Mouse (Mus musculus): ENCODE results near the gene Olfr381. TPM values are rescaled to one million over a fixed set of nuclear protein-coding genes. Genes with fewer than 3 reads are reported as not detected.
"Not testable (repeated sequence)": the region's sequence is repeated elsewhere in the genome, so short reads cannot be mapped to it uniquely, and the experiment has no call there.

Gene Olfr381
- polyA plus RNA-seq (2014; fragmentation: Nextera tagmentation; extraction: Ambion mirVana) = not detected in 2 replicates

DNA sequence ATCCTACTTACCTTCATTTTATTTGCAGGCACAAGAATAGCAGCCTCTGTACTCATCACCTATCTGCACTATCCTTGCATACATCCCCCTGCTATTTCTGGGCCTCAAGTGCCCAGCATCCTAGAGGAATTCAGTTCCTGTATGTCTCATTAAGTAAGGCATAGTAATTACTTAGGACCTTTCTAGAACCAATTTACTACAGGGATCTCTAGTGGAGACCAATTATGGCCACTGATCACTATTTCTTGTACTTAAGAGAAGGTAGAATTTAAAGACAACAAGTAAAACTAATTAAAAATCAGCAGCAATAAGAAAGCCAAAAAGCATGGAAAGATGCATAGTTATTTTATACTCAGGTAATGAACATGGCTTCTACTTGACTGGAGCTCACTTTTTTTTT, at the start of gene Olfr381:
Olfr381 (minus strand) TSS at position 101 of the 400 bp plus-strand sequence.
- ATAC-seq (ENCODE audit: low read depth) (no peak), DNase-seq (ENCODE audit: low spot score) (no peak)
- H3K9me3 ChIP-seq (ENCODE audit: control insufficient read depth, low read length) = no peaks in the 10 kb centered on the region
- no peaks in the 10 kb centered on the region for H3K27me3 ChIP-seq (replicated peaks; ENCODE audit: control insufficient read depth, insufficient read depth, low read length)
- H3K4me2 ChIP-seq (ENCODE audit: low read depth, low read length) = no peak within 1 kb of the TSS
- H3K4me3 ChIP-seq (ENCODE audit: low read depth, low read length) = no peak within 1 kb of the TSS
- no peaks in the 10 kb centered on the region for H3K36me3 ChIP-seq (ENCODE audit: control insufficient read depth, insufficient read depth, low read length)
- no peak within 1 kb of the TSS for H3K9ac ChIP-seq (ENCODE audit: low read depth, low read length)
- no peak within 1 kb of the TSS for H3K27ac ChIP-seq (replicated peaks; ENCODE audit: low read depth, low read length)
- H3K4me1 ChIP-seq (ENCODE audit: control insufficient read depth, insufficient read depth, low read length) = no peaks in the 10 kb centered on the region

DNA sequence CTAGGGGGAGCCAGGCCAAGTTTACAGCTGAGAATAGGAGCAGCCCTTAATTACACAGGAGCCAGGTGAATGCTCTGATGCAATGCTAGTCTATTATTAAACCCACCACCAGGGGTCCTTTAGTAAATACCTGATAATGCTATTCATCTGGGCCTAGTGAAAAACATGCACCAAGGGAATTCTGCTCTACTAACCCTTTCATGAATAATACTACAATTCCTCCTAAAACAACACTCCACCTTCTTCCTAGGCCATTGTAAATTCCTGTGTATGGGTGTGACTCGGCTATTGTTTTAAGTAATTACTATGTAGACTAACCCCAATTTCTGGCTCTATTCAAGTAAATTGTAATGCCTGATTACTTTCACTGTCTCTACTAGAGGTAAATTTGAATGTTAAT, 37.6 kb upstream of the Olfr381 start:
- not testable (repeated sequence) for H3K27ac ChIP-seq (replicated peaks; ENCODE audit: low read depth, low read length); H3K9ac ChIP-seq (ENCODE audit: low read depth, low read length); ATAC-seq (ENCODE audit: low read depth); H3K36me3 ChIP-seq (ENCODE audit: control insufficient read depth, insufficient read depth, low read length); H3K4me2 ChIP-seq (ENCODE audit: low read depth, low read length); H3K27me3 ChIP-seq (replicated peaks; ENCODE audit: control insufficient read depth, insufficient read depth, low read length); H3K4me3 ChIP-seq (ENCODE audit: low read depth, low read length); DNase-seq (ENCODE audit: low spot score); H3K9me3 ChIP-seq (ENCODE audit: control insufficient read depth, low read length); H3K4me1 ChIP-seq (ENCODE audit: control insufficient read depth, insufficient read depth, low read length)
- WGBS = 84% methylated on average over 1 of the region's 1 CpGs

DNA sequence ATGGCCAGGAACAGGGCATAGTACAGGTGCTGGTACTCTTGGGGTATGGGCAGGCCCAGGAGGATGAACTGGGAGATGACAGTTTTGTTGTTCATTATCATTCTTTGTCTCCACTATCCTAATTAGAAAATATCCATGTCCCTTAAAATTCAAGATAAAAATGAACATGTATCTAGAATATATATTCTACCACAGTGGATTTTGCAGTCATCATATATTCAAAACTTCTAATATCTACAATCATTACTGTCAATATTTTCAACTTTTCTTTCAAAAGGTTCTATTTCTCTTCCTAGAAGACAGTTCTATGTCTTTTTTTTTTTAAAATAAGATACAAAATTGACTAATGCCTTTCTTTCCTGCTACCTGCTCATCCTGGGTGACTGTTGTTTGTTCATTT, 25.7 kb upstream of the Olfr381 start, which contains the start of gene Olfr382:
Olfr382 (minus strand) TSS at position 101 of the 400 bp plus-strand sequence.
- no peak within 1 kb of the TSS for H3K4me2 ChIP-seq (ENCODE audit: low read depth, low read length)
- 0 out of 2 replicates have a peak, but pooled peaks cover 18% of the 10 kb centered on the region for H3K9me3 ChIP-seq (ENCODE audit: control insufficient read depth, low read length)
- no peak within 1 kb of the TSS for H3K9ac ChIP-seq (ENCODE audit: low read depth, low read length)
- H3K27ac ChIP-seq (replicated peaks; ENCODE audit: low read depth, low read length) = no peak within 1 kb of the TSS
- H3K36me3 ChIP-seq (ENCODE audit: control insufficient read depth, insufficient read depth, low read length) = no peaks in the 10 kb centered on the region
- H3K4me3 ChIP-seq (ENCODE audit: low read depth, low read length) = no peak within 1 kb of the TSS
- no peak for ATAC-seq (ENCODE audit: low read depth)
- no peaks in the 10 kb centered on the region for H3K4me1 ChIP-seq (ENCODE audit: control insufficient read depth, insufficient read depth, low read length)
- H3K27me3 ChIP-seq (replicated peaks; ENCODE audit: control insufficient read depth, insufficient read depth, low read length) = no peaks in the 10 kb centered on the region
- DNase-seq (ENCODE audit: low spot score) = no peak

DNA sequence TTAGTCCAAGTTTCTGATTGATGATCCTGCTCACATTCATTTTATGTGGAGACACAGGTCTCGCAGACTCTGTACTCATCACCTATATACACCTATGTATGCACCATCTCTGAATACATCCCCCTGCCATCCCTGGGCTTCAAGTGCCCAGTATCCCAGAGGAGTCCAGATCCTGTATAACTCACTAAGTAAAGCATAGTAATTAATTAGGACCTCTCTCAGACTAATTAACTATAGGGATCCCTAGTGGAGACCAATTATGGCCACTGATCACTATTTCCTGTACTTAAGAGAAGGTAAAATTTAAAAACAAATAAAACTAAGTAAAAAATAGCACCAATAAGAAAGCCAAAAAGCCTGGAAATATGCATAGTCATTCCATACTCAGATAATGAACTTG, 34.0 kb downstream of the Olfr381 start, which contains the start of gene Olfr380:
Olfr380 (minus strand) TSS at position 101 of the 400 bp plus-strand sequence.
- 97% methylated on average over 1 of the region's 1 CpGs for WGBS
- no peak within 1 kb of the TSS for H3K9ac ChIP-seq (ENCODE audit: low read depth, low read length)
- no peaks in the 10 kb centered on the region for H3K4me1 ChIP-seq (ENCODE audit: control insufficient read depth, insufficient read depth, low read length)
- H3K27me3 ChIP-seq (replicated peaks; ENCODE audit: control insufficient read depth, insufficient read depth, low read length) = no peaks in the 10 kb centered on the region
- H3K36me3 ChIP-seq (ENCODE audit: control insufficient read depth, insufficient read depth, low read length) = no peaks in the 10 kb centered on the region
- no peaks in the 10 kb centered on the region for H3K9me3 ChIP-seq (ENCODE audit: control insufficient read depth, low read length)
- DNase-seq (ENCODE audit: low spot score) = no peak
- no peak within 1 kb of the TSS for H3K27ac ChIP-seq (replicated peaks; ENCODE audit: low read depth, low read length)
- H3K4me3 ChIP-seq (ENCODE audit: low read depth, low read length) = no peak within 1 kb of the TSS
- no peak for ATAC-seq (ENCODE audit: low read depth)
- H3K4me2 ChIP-seq (ENCODE audit: low read depth, low read length) = no peak within 1 kb of the TSS

Other genes with a start within 250 kb of the Olfr381 start
- gene Trpv3, start 224.2 kb downstream of the Olfr381 start, polyA plus RNA-seq (2014; fragmentation: Nextera tagmentation; extraction: Ambion mirVana) = 0.26 and 0.28 TPM in 2 replicates
- gene Aspa, start 162.0 kb downstream of the Olfr381 start, polyA plus RNA-seq (2014; fragmentation: Nextera tagmentation; extraction: Ambion mirVana) = 2.4 and 2.9 TPM in 2 replicates
- gene Gm49340, start 161.9 kb downstream of the Olfr381 start, polyA plus RNA-seq (2014; fragmentation: Nextera tagmentation; extraction: Ambion mirVana) = not detected in 2 replicates
- gene Spata22, start 161.9 kb downstream of the Olfr381 start, polyA plus RNA-seq (2014; fragmentation: Nextera tagmentation; extraction: Ambion mirVana) = not detected in 2 replicates
- not detected in 2 replicates for gene Olfr20, start 140.8 kb downstream of the Olfr381 start, polyA plus RNA-seq (2014; fragmentation: Nextera tagmentation; extraction: Ambion mirVana)
- 0.17 TPM in 1 of 2 replicates, not detected in the other for gene Olfr376, start 120.4 kb downstream of the Olfr381 start, polyA plus RNA-seq (2014; fragmentation: Nextera tagmentation; extraction: Ambion mirVana)
- not detected in 2 replicates for gene Olfr1, start 92.0 kb downstream of the Olfr381 start, polyA plus RNA-seq (2014; fragmentation: Nextera tagmentation; extraction: Ambion mirVana)
- gene Olfr378, start 63.1 kb downstream of the Olfr381 start, polyA plus RNA-seq (2014; fragmentation: Nextera tagmentation; extraction: Ambion mirVana) = 0.40 TPM in 1 of 2 replicates, not detected in the other
- gene Olfr380, start 34.1 kb downstream of the Olfr381 start, polyA plus RNA-seq (2014; fragmentation: Nextera tagmentation; extraction: Ambion mirVana) = not detected in 2 replicates
- not detected in 2 replicates for gene Olfr382, start 25.6 kb upstream of the Olfr381 start, polyA plus RNA-seq (2014; fragmentation: Nextera tagmentation; extraction: Ambion mirVana)
- gene Olfr385, start 101.4 kb upstream of the Olfr381 start, polyA plus RNA-seq (2014; fragmentation: Nextera tagmentation; extraction: Ambion mirVana) = not detected in 2 replicates
- gene Olfr384, start 107.0 kb upstream of the Olfr381 start, polyA plus RNA-seq (2014; fragmentation: Nextera tagmentation; extraction: Ambion mirVana) = not detected in 2 replicates
- not detected in 2 replicates for gene Zfp735, start 197.2 kb upstream of the Olfr381 start, polyA plus RNA-seq (2014; fragmentation: Nextera tagmentation; extraction: Ambion mirVana)